Mouse (Mus musculus) heart, postnatal 0 days (tissue): Measurements from ENCODE around the gene 6430571L13Rik. TPM values are rescaled to one million over a fixed set of nuclear protein-coding genes. Genes with fewer than 3 reads are reported as not detected.
A peak's percentile ranks its signal among the peaks of the same experiment; 100 is the strongest.

ENCODE experiments used
- ATAC-seq: fragments of 200-750 bp; cut with Nextera tagmentation; 2 replicates; pipeline ENCODE4 v1.8.0; 2017; ENCODE audit warnings: low read depth, moderate number of reproducible peaks, moderate library complexity; ENCODE audit not compliant: insufficient read depth
- DNase-seq: peaks from one replicate; pipeline ENCODE4 v3.0.0-alpha.2; 2016; ENCODE audit warnings: low spot score
- H3K27ac ChIP-seq: fragments of 300-500 bp; sonication (generic); 2 replicates; pipeline ENCODE4 v1.5.1; 2014; ENCODE audit warnings: low read depth, mild to moderate bottlenecking
- H3K27me3 ChIP-seq: fragments of 300-500 bp; sonication (generic); 2 replicates; pipeline ENCODE4 v1.6.1; 2014; ENCODE audit warnings: low read length, mixed read lengths; ENCODE audit not compliant: control insufficient read depth, insufficient read depth
- H3K36me3 ChIP-seq: fragments of 300-500 bp; sonication (generic); replicated peaks from 2 replicates; pipeline ENCODE4 v1.6.1; 2014; ENCODE audit warnings: low read length, mixed read lengths; ENCODE audit not compliant: control insufficient read depth, insufficient read depth
- H3K4me1 ChIP-seq: fragments of 300-500 bp; sonication (generic); 2 replicates; pipeline ENCODE4 v1.6.1; 2014; ENCODE audit warnings: antibody characterized with exemption; ENCODE audit not compliant: control insufficient read depth, insufficient read depth
- H3K4me2 ChIP-seq: fragments of 300-500 bp; sonication (generic); 2 replicates; pipeline ENCODE4 v1.6.1; 2014; ENCODE audit warnings: low read depth, mild to moderate bottlenecking, low read length, moderate library complexity
- H3K4me3 ChIP-seq: fragments of 300-500 bp; sonication (generic); 2 replicates; pipeline ENCODE4 v1.5.1; 2014; ENCODE audit warnings: low read depth, low read length
- H3K9ac ChIP-seq: fragments of 300-500 bp; sonication (generic); replicated peaks from 2 replicates; pipeline ENCODE4 v1.6.1; 2014; ENCODE audit warnings: low read depth, low read length, mixed read lengths
- H3K9me3 ChIP-seq: fragments of 300-500 bp; sonication (generic); replicated peaks from 2 replicates; pipeline ENCODE4 v1.6.1; 2016; ENCODE audit warnings: low read length; ENCODE audit not compliant: control insufficient read depth
- CTCF ChIP-seq: IDR thresholded peaks from 2 replicates; pipeline ENCODE4 v1.5.1; 2016; ENCODE audit warnings: antibody characterized with exemption, control low read depth, low read depth
- EP300 ChIP-seq: IDR thresholded peaks from 2 replicates; pipeline ENCODE4 v1.6.1; 2016; ENCODE audit warnings: antibody characterized with exemption, low read depth
- WGBS: fragments of 180-500 bp; shearing (Covaris S2); extraction: QIAGEN DNeasy Blood & Tissue Kit; methylation state at CpG from one replicate; pipeline ENCODE4 v1.1.7; 2014; 5-methylcytosine and 5-hydroxymethylcytosine counted together
- polyA plus RNA-seq: library from polyadenylated mRNA; unstranded; fragments of >200 nt; fragmentation: Nextera tagmentation; extraction: Ambion mirVana; gene quantifications from 2 replicates; pipeline ENCODE4 v1.2.1, GENCODE M21; 2015
- total RNA-seq: library from RNA; depleted of rRNA; stranded (reverse); fragments of >200 nt; gene quantifications from 2 replicates; pipeline ENCODE4 v1.2.3, GENCODE M21; 2014; ENCODE audit warnings: low replicate concordance

The 6430571L13Rik gene
- total and polyA plus RNA-seq, 2 experiments from 2014 or later, result 3.1 to 11.0 TPM

DNA sequence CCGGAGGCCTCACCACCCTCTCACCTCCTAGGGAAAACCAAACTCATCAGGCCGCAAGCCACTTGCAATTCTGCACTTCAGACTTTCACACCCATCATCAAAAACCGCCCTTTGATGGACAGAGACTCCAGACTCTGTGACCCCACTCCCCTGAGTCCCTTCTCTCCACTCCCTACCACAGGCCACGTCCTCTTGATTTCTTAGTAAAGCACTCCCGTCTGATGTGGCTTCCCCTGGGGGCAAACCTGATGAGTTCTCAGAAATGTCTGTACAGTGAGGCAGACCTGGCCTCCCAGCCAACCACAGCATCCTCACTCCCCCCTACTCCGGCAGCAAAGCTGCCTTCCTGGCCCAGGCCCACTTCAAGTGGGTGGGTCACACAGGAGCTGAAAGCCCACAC is 6.0 kb upstream of the 6430571L13Rik start:
- WGBS, result 83% methylated on average over 6 of the region's 6 CpGs
- H3K27ac ChIP-seq, result no peak overlapping the region
- H3K4me2 ChIP-seq, result no peak overlapping the region

DNA sequence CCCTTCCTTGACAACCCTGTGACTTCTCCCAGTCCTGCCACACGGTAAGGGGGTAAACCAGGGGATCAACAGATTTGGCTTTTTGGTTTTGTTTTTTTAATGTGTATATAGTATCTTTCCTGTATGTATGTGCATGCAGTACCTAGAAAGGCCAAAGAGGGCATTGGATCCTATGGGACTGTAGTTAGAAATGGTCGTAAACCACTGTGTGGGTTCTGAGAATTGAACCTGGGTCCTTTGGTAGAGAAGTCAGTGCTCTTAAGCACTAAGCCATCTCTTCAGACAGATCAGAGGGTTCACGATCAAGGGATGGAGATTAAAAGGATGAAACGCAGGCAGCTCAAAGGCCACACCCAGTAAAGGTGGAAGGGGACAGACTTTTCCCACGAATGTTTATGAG is 5.4 kb upstream of the 6430571L13Rik start:
- TF ChIP-seq EP300, result no peak
- TF ChIP-seq CTCF, result no peak
- 89% methylated on average over 5 of the region's 5 CpGs for WGBS
- H3K4me3 ChIP-seq, result no peak overlapping the region
- H3K36me3 ChIP-seq, result peaks cover 8% of the 10 kb centered on the region
- no peak overlapping the region for H3K4me2 ChIP-seq
- H3K4me1 ChIP-seq, result peaks cover 6% of the 10 kb centered on the region
- no peak overlapping the region for H3K9ac ChIP-seq
- ATAC-seq, result no peak
- DNase-seq, result no peak
- no peaks in the 10 kb centered on the region for H3K9me3 ChIP-seq
- no peaks in the 10 kb centered on the region for H3K27me3 ChIP-seq
- H3K27ac ChIP-seq, result no peak overlapping the region

More for the DNA sequence above, 6.0 kb upstream of the 6430571L13Rik start:
- no peak for DNase-seq
- peaks cover 6% of the 10 kb centered on the region; the same call in 1 of the 2 replicates for H3K4me1 ChIP-seq
- H3K9ac ChIP-seq, result no peak overlapping the region
- no peak for TF ChIP-seq EP300
- no peak for TF ChIP-seq CTCF
- no peaks in the 10 kb centered on the region for H3K27me3 ChIP-seq
- H3K4me3 ChIP-seq, result no peak overlapping the region
- H3K9me3 ChIP-seq, result no peaks in the 10 kb centered on the region
- no peak for ATAC-seq
- H3K36me3 ChIP-seq, result peaks cover 8% of the 10 kb centered on the region

DNA sequence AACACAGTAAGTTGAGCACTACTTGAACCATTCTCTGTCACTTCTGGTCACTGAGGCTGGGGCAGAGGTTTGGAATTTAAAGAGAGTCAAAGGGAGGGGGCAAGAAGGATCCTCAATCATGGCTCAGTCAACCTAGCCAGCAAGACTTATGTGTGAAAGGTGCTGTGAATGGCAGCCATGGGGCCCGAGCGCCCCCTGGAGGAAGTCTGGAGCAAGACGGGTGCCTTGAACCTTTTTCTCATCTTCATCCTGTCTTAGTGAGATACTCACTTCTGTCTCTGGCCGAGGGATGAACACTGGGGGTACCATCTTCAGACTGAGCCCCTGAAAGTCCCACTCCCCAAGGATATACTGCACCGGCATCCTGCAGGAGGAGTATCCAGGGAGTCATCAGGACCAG is 4.5 kb upstream of the 6430571L13Rik start:
- DNase-seq (peak; percentile 67), ATAC-seq (peak; percentile 10; the same call in 1 of the 2 replicates)
- no peak overlapping the region for H3K27ac ChIP-seq
- TF ChIP-seq CTCF (peak; percentile 96), EP300 (no peak)
- H3K9me3 ChIP-seq, result no peaks in the 10 kb centered on the region
- H3K9ac ChIP-seq, result no peak overlapping the region
- no peaks in the 10 kb centered on the region for H3K27me3 ChIP-seq
- 3% methylated on average over 5 of the region's 5 CpGs for WGBS
- no peak overlapping the region for H3K4me2 ChIP-seq
- H3K36me3 ChIP-seq, result peaks cover 8% of the 10 kb centered on the region
- peaks cover 6% of the 10 kb centered on the region for H3K4me1 ChIP-seq
- no peak overlapping the region for H3K4me3 ChIP-seq

DNA sequence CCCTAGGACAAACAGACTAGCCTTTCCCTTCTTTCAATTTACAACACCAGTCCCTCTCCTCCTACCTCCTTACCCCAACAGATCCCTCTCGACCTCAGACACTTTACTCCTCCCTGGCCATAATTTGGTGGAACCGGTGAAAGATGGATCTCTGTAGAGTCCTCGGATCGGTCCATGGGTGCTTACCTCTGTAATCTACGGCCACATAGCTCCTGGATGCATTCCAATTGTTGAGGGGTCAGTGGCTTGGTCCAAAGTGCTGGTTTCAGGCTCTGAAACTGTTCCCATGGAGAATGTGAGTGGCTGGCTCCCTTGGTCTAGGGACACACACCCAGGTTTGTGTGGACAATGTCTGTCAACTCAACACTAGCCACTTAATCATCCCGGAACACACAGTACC is 4.0 kb upstream of the 6430571L13Rik start:
- Histone ChIP-seq H3K9me3 (no peaks in the 10 kb centered on the region), H3K4me1 (peaks cover 6% of the 10 kb centered on the region), H3K27me3 (no peaks in the 10 kb centered on the region), H3K36me3 (peaks cover 8% of the 10 kb centered on the region), H3K9ac (no peak overlapping the region), H3K27ac (no peak overlapping the region), H3K4me3 (no peak overlapping the region), H3K4me2 (no peak overlapping the region)
- no peak for TF ChIP-seq CTCF
- no peak for TF ChIP-seq EP300
- ATAC-seq (no peak), DNase-seq (no peak)
- 66% methylated on average over 6 of the region's 6 CpGs for WGBS

DNA sequence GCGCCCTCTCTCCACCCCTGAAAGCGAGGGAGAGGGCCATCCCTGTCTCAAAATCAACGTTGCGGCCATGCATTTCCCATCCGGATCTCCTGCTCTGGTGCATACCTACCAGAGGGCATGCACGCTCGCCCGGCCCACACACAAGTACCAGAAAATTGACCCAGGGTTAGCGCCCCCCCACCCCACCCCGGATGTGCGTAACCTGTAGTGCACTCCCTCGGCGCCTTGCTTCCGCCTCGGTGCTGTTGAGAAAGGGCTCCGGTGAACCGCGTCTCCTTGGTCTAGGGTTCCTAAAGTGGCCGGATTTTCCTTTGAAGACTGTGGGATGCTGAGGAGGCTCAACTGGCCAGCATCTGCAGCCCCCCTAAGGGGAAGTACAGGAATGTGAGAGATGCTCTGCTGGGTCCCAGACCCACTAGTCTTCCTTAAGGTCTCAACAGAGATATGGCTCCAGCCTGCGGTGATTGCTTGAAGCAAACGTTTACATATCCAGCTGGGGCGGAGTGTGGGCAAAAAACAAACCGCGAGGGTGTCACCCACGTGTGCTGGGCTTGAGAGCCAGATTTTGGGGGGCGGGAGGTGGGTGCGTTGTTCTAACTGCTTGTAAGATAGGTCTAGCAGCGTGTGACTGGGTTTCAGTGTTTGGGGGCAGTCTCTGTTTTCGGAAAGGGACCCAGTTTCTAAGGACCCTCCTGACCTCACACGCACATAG is 2.1 kb upstream of the 6430571L13Rik start, which contains the start of gene Hemk1:
TSS of gene Hemk1 (minus strand) at position 179 of the 712 bp plus-strand sequence.
- H3K36me3 ChIP-seq, result no peaks in the 10 kb centered on the region
- peak within 1 kb of the TSS; percentile 65 for H3K9ac ChIP-seq
- H3K4me1 ChIP-seq, result peaks cover 6% of the 10 kb centered on the region
- no peaks in the 10 kb centered on the region for H3K9me3 ChIP-seq
- WGBS, result 4% methylated on average over 30 of the region's 30 CpGs
- peak within 1 kb of the TSS; percentile 78 for H3K27ac ChIP-seq
- peak within 1 kb of the TSS; percentile 66 for H3K4me3 ChIP-seq
- peak within 1 kb of the TSS; percentile 80 for H3K4me2 ChIP-seq
- no peaks in the 10 kb centered on the region for H3K27me3 ChIP-seq
- TF ChIP-seq CTCF (no peak), EP300 (peak; percentile 32; the same call in 1 of the 2 replicates)
- peak; percentile 75 for DNase-seq
- ATAC-seq, result peak; percentile 76
